23 mouse cellular contexts compared by ENCODE assay signal in genomic region chr8:83003187-83003586, GRCm38 (mm10).
DNase-seq lines count a peak whose midpoint lies in the region; ATAC-seq and TF ChIP-seq lines count a peak whose summit lies in the region.
"Had no signal": no experiment of that assay in that cellular context is flagged by ENCODE, and none has a peak within 500 bp of the region (broad histone marks: within the 10 kb centered on the region; RNA-seq: fewer than 3 reads in every experiment).

No protein-coding gene starts in this region.

- peaks cover 8% of the 10 kb centered on the region; the same call in 1 of the 2 replicates for H3K36me3 ChIP-seq in forebrain, postnatal 0 days (ENCODE audit: insufficient read depth)
- no peaks in the 10 kb centered on the region for H3K36me3 ChIP-seq in forebrain, embryonic 11.5 days (ENCODE audit: control insufficient read depth, insufficient read depth, low read length)
- H3K36me3 ChIP-seq in midbrain, embryonic 11.5 days (ENCODE audit: control insufficient read depth, insufficient read depth, low read length) = no peaks in the 10 kb centered on the region; the same call in 1 of the 2 replicates
- H3K36me3 ChIP-seq in midbrain, postnatal 0 days (ENCODE audit: insufficient read depth, low read length) = no peaks in the 10 kb centered on the region
- H3K36me3 ChIP-seq: embryonic facial prominence, embryonic 15.5 days had no signal

- no peak overlapping the region for H3K4me2 ChIP-seq in forebrain, postnatal 0 days (ENCODE audit: low read depth)
- no peak overlapping the region for H3K4me2 ChIP-seq in forebrain, embryonic 11.5 days (ENCODE audit: low read depth, low read length, severe bottlenecking)
- no peak overlapping the region for H3K4me2 ChIP-seq in midbrain, embryonic 11.5 days
- H3K4me2 ChIP-seq in midbrain, postnatal 0 days (ENCODE audit: low read depth, low read length, poor library complexity, severe bottlenecking) = no peak overlapping the region
- H3K4me2 ChIP-seq: embryonic facial prominence, embryonic 13.5 days; embryonic facial prominence, embryonic 15.5 days; forebrain, embryonic 12.5 days had no signal

- no peak overlapping the region for H3K4me3 ChIP-seq in forebrain, postnatal 0 days (ENCODE audit: low read depth, low read length)
- no peak overlapping the region for H3K4me3 ChIP-seq in forebrain, embryonic 11.5 days (ENCODE audit: low read depth, low read length)
- no peak overlapping the region for H3K4me3 ChIP-seq in midbrain, embryonic 11.5 days (ENCODE audit: low read depth, low read length)
- no peak overlapping the region for H3K4me3 ChIP-seq in midbrain, postnatal 0 days (ENCODE audit: low read depth, low read length)
- H3K4me3 ChIP-seq: embryonic facial prominence, embryonic 13.5 days; embryonic facial prominence, embryonic 15.5 days; erythroblast, embryonic 14.5 days; forebrain, embryonic 12.5 days had no signal

- H3K9ac ChIP-seq in forebrain, postnatal 0 days = no peak overlapping the region
- H3K9ac ChIP-seq in forebrain, embryonic 11.5 days (ENCODE audit: low read length) = no peak overlapping the region
- H3K9ac ChIP-seq in midbrain, embryonic 11.5 days (ENCODE audit: low read length) = no peak overlapping the region
- no peak overlapping the region for H3K9ac ChIP-seq in midbrain, postnatal 0 days (replicated peaks; ENCODE audit: low read length, poor library complexity, severe bottlenecking)
- H3K9ac ChIP-seq: embryonic facial prominence, embryonic 13.5 days; embryonic facial prominence, embryonic 15.5 days; forebrain, embryonic 12.5 days had no signal

- ATAC-seq in forebrain, postnatal 0 days = peak; percentile 96
- ATAC-seq in forebrain, embryonic 11.5 days (replicated peaks; ENCODE audit: low FRiP score) = no peak
- no peak for ATAC-seq in midbrain, embryonic 11.5 days (ENCODE audit: low FRiP score)
- ATAC-seq in midbrain, postnatal 0 days (ENCODE audit: low FRiP score) = no peak
- ATAC-seq: forebrain, embryonic 14.5 days had no signal

- H3K9me3 ChIP-seq in forebrain, postnatal 0 days (ENCODE audit: low read length) = no peaks in the 10 kb centered on the region
- H3K9me3 ChIP-seq in forebrain, embryonic 11.5 days (ENCODE audit: control insufficient read depth, low read length) = no peaks in the 10 kb centered on the region
- no peaks in the 10 kb centered on the region for H3K9me3 ChIP-seq in midbrain, embryonic 11.5 days (ENCODE audit: control insufficient read depth, low read length)
- H3K9me3 ChIP-seq in midbrain, postnatal 0 days (ENCODE audit: low read length) = no peaks in the 10 kb centered on the region
- H3K9me3 ChIP-seq: embryonic facial prominence, embryonic 13.5 days; embryonic facial prominence, embryonic 15.5 days; forebrain, embryonic 12.5 days had no signal

- no peaks in the 10 kb centered on the region for H3K4me1 ChIP-seq in forebrain, postnatal 0 days (ENCODE audit: insufficient read depth)
- no peaks in the 10 kb centered on the region for H3K4me1 ChIP-seq in forebrain, embryonic 11.5 days (replicated peaks; ENCODE audit: control insufficient read depth, insufficient read depth, low read length)
- no peaks in the 10 kb centered on the region for H3K4me1 ChIP-seq in midbrain, embryonic 11.5 days (ENCODE audit: control insufficient read depth, insufficient read depth, low read length)
- H3K4me1 ChIP-seq in midbrain, postnatal 0 days (ENCODE audit: insufficient read depth, low read length) = no peaks in the 10 kb centered on the region
- H3K4me1 ChIP-seq: embryonic facial prominence, embryonic 13.5 days; embryonic facial prominence, embryonic 15.5 days; forebrain, embryonic 12.5 days had no signal

- no peak for TF ChIP-seq CTCF in forebrain, postnatal 0 days (IDR thresholded peaks at IDR 0.05; ENCODE audit: low read depth)
- no peak for TF ChIP-seq CTCF in midbrain, postnatal 0 days (IDR thresholded peaks at IDR 0.05)

- H3K27ac ChIP-seq in forebrain, postnatal 0 days (ENCODE audit: low read depth, low read length) = no peak overlapping the region
- no peak overlapping the region for H3K27ac ChIP-seq in forebrain, embryonic 11.5 days (ENCODE audit: low read depth, low read length)
- no peak overlapping the region for H3K27ac ChIP-seq in midbrain, embryonic 11.5 days (ENCODE audit: low read depth, low read length)
- no peak overlapping the region for H3K27ac ChIP-seq in midbrain, postnatal 0 days (ENCODE audit: low read depth, low read length)
- H3K27ac ChIP-seq: embryonic facial prominence, embryonic 13.5 days; embryonic facial prominence, embryonic 15.5 days; forebrain, embryonic 12.5 days had no signal

- 65% methylated on average over 7 of the region's 7 CpGs for WGBS in forebrain, postnatal 0 days
- 94% methylated on average over 7 of the region's 7 CpGs for WGBS in forebrain, embryonic 11.5 days
- 95% methylated on average over 7 of the region's 7 CpGs for WGBS in midbrain, embryonic 11.5 days
- WGBS in midbrain, postnatal 0 days = 90% methylated on average over 7 of the region's 7 CpGs

- no peaks in the 10 kb centered on the region for H3K27me3 ChIP-seq in forebrain, postnatal 0 days (ENCODE audit: insufficient read depth, low read length)
- no peaks in the 10 kb centered on the region for H3K27me3 ChIP-seq in forebrain, embryonic 11.5 days (ENCODE audit: control insufficient read depth, insufficient read depth, low read length)
- no peaks in the 10 kb centered on the region for H3K27me3 ChIP-seq in midbrain, embryonic 11.5 days (ENCODE audit: control insufficient read depth, insufficient read depth, low read length)
- no peaks in the 10 kb centered on the region for H3K27me3 ChIP-seq in midbrain, postnatal 0 days (ENCODE audit: insufficient read depth, low read length)
- H3K27me3 ChIP-seq: embryonic facial prominence, embryonic 13.5 days; embryonic facial prominence, embryonic 15.5 days; forebrain, embryonic 12.5 days had no signal

- peak; percentile 50 for DNase-seq in forebrain, postnatal 0 days
- no peak for DNase-seq in forebrain, embryonic 11.5 days (ENCODE audit: low spot score)
- DNase-seq in layer of hippocampus, adult 18-20 months (ENCODE audit: low spot score in 2 of 2) = peak; percentile 15 to 30
- DNase-seq in layer of hippocampus, postnatal 36 days = no peak
- DNase-seq in midbrain, embryonic 11.5 days (ENCODE audit: low spot score, missing footprints) = peak; percentile 33
- DNase-seq in midbrain, postnatal 0 days (ENCODE audit: low spot score) = no peak
- peak; percentile 16 for DNase-seq in brain, embryonic 18.5 days (ENCODE audit: low read depth, low spot score)
- DNase-seq in heart, postnatal 4 days = no peak
- DNase-seq: adrenal gland, adult 2 months; adrenal gland, postnatal 10 days; adrenal gland, postnatal 25 days; cerebellum, adult 11 months; cerebellum, adult 18-20 months; cerebellum, adult 8-10 months; cerebellum, adult 9-11 months; cerebellum, postnatal 14 days; cerebellum, postnatal 36 days; embryo, embryonic 11 days had no signal

Comparison
In these comparisons a context has a peak if more than half of its experiments do, and no peak if none do; other contexts are left out.
1. DNase-seq: peak in forebrain, postnatal 0 days (single experiment), layer of hippocampus, adult 18-20 months (2 of 2), midbrain, embryonic 11.5 days (single experiment) and brain, embryonic 18.5 days (single experiment); none in forebrain, embryonic 11.5 days (single experiment), layer of hippocampus, postnatal 36 days (0 of 2), midbrain, postnatal 0 days (single experiment) and heart, postnatal 4 days (single experiment).